Mouse (Mus musculus) small intestine, adult 2 months (tissue): Measurements from ENCODE around the gene Mettl11b.

Experiments
- CTCF ChIP-seq: fragments of 200-500 bp; IDR thresholded peaks from 2 replicates; pipeline ENCODE4 v1.5.1; 2012; ENCODE audit warnings: low read depth, mild to moderate bottlenecking, control low read depth, inconsistent platforms, low read length, moderate library complexity, mixed read lengths; ENCODE audit not compliant: insufficient replicate concordance, insufficient read length; ENCODE audit errors: extremely low read depth
- POLR2A ChIP-seq: fragments of 200-500 bp; IDR thresholded peaks from 2 replicates; pipeline ENCODE4 v1.6.1; 2012; ENCODE audit warnings: low read depth, mild to moderate bottlenecking, control low read depth, inconsistent platforms, low read length, moderate library complexity

- no peak for TF ChIP-seq CTCF
- no peak for TF ChIP-seq POLR2A
Measured at GRCm38 (mm10) chr1:163672866-163673265, 52.2 kb downstream of the Mettl11b start.
